Mouse (Mus musculus): Measurements from ENCODE around the gene Gm20388.

DNA sequence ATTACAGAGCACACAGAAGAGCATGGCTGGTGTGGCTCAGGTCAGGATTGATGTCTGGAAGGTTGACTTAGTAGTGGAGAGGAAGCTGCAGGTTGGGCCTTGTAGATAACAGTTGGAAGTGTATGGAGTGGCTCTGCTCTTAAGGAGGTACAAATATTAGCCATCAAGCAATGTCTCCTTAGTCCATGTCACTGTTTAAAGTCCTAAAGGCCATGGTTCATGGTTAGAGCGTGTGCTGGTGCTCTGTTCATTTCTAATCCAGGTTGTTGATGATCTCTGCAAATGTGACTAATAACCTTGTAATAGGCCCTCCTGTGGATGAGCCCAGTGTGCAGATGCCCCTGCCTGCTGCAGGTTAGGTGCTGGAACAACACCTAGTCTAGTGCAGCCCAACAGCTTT lies 2047.8 kb downstream of the Gm20388 start:
- TF ChIP-seq TAL1 (IDR thresholded peaks at IDR 0.05; ENCODE audit: low read length) (no peak), GATA1 (IDR thresholded peaks at IDR 0.05; ENCODE audit: low read length) (no peak)

Measured in erythroblast, embryonic 14.5 days (primary cell).